Mouse (Mus musculus) kidney, postnatal 36 days (tissue): Measurements from ENCODE around the gene Dram1.
A peak's percentile ranks its signal among the peaks of the same experiment; 100 is the strongest.

Experiments used
- DNase-seq, 2 experiments: peaks; one replicate each; pipeline ENCODE4 v3.0.0; 2021 to 2022; ENCODE audit warnings: mixed read lengths in 2 of 2

The Dram1 gene

DNA sequence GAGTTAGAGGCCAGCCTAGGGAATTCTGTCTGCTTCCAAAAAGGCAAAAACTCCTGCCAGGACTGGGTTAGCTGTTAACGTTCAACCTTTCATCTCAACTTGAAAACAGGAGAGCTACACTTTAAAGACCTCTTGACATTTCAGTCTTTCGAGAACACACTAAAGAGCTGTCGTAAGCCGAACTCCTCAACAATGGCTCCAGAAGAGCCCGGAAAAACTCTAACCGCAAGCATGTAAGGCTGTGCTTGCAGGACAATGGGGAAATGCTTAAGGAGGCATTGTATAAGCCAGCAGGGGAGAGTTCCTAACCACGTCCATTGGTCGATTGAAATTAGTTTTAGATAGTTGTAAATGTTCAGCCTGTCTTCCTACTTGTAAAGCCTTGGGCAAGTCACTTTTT is 29.1 kb downstream of the Dram1 start:
- DNase-seq: no peak

GRCm38 (mm10) chr10:88346454-88347245 is 32.2 kb downstream of the Dram1 start:
- DNase-seq: peak in 1 of 2 experiments; percentile 18

DNA sequence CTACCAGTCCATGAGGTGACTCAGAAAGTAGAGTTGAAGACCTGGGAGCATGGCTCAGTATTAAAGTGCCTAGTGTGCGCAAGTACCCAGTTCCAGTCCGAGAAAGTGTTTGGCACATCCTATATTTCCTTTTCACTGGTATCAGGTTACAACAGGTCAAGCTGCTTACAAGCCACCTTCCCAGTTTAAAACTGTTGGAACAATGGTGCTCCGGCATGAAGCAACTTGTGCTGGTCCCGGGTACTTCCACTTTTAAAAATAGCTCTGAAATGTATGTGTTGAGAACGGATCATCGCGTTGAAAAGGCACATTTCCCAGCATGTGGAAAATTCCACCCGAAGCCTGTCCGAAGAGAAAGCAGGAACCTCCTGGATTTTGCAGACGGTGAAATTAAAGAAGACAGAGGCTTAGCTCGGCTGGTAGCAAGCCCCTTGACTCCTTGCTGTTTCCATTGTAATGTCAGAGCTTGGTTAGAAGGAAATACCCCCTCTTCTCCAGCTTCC is 32.9 kb downstream of the Dram1 start:
- DNase-seq: no peak

- DNase-seq: no peak
Observed at GRCm38 (mm10) chr10:88341368-88341767, 37.5 kb downstream of the Dram1 start.

DNA sequence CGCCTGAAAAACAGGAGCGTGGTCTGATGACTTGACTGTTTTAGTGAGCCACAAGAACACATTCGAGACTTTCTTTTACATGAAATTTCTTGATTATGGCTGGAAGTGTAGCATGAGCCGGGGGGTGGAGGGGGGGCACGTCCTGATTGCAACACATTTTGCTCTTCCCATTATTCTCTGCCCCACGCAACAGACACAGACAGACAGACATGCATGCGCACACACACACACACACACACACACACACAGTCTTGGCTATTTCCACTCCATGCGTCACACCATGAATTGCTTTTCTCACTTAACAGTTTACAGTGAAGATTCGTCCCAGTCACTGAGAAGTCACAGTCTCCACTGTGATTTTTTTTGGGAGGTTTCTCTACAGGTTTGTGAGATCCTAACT is 38.2 kb downstream of the Dram1 start:
- no peak for DNase-seq

DNA sequence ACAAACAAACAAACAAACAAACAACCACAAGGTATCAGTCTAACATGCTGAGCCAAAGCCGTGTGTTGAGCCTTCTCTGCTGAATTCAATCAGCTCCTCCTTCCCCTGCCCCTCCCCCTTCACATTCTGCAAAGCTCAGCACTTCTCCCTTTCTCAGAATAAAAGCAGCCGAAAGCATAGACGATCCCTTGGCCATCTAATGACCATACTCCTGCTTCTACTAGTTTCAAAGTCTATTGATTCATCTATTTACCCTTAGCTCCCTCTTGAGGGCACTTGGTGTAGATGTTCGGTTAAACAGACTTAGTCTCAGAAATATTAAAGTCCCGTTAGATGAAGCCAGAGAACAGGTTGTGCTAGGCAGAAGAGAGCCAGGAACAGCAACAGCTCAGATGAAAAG is 48.2 kb downstream of the Dram1 start:
- DNase-seq: peak; percentile 30 to 38

- DNase-seq: no peak
Observed at GRCm38 (mm10) chr10:88328056-88328450, 50.8 kb downstream of the Dram1 start.

DNA sequence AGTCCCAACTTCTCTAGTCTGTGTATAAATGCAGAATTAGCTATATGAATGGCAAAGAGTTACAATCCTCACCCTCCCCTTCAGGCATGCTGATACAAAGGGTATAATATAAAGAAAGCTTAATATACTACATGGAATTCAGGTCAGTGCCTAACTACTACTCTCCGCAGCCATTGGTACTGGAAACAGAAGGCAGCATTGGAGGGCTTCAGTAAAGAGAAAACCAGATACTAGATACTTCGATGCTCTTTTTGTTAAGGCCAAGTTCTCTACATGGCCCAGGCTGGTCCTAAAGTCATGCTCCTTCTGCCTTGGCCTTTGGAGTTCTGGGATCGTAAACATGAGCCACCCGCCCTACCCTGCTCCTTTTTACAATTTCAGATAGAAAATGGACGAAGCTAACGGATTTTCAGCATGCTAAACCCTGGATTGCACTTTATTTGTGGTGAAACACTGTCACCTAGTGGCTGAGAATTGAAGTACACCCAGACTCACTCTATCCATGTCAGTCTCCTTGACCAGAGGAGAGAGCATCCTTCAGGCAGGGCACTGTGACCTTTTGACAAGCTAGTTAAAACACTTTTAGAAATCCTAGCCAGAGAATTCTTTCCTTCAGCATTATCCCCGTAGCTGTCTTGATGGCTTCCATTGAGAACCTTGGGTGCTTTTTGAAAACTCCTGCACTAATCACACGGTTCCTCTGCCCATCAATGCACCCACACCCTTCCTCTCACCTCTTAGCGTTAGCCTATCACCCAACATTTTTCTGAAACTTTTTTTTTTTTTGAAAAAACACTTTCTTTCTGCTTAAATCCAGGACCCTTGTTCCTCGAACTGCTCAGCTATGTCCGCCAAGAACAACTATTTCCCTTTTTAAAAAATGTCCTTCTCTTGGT is 51.5 kb downstream of the Dram1 start:
- peak; percentile 61 to 82 for DNase-seq

DNA sequence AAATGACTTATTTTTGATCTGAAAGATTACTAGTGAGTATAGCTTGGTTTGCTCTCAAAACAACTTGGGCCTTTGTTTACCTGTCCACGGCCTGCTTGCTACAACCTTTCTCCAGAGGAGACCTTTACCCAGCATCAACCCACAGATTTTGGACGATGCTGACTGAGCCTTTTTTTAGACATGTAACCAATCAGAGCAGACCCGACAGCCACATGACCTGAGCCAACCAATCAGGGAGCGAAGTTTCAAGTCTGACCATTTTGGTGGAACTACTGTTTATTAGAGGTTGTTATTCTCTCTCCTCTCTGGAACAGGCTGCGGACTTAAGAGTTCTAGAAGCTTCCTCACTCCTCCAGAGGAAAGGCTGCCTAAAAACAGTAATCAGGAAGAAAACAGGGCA is 57.1 kb downstream of the Dram1 start:
- DNase-seq: no peak

- DNase-seq: no peak
Observed at GRCm38 (mm10) chr10:88320714-88321416, 58.0 kb downstream of the Dram1 start.

GRCm38 (mm10) chr10:88318179-88318578 is 60.7 kb downstream of the Dram1 start:
- DNase-seq: no peak

- DNase-seq: no peak
Observed at GRCm38 (mm10) chr10:88317151-88317550, 61.7 kb downstream of the Dram1 start.

DNA sequence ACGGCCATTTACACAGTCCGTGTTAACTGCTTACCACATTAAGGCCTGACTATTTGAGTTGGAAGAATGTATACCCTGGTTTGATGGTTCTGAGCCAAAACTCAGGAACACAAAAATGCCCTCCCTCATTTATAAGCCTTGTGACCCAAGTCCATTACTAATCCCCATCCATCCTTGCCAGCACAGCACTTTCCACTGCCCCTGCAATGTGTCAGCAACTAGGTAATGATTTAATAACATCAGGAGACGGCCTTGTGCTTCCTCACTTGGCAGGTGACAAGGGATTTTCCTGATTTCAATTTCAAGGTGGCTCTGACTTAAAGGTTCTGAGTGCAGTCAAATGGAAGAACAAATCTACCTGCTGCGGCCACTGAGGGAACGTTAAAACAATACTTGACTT is 64.0 kb downstream of the Dram1 start:
- peak; percentile 47 to 68 for DNase-seq

- no peak for DNase-seq
Observed at GRCm38 (mm10) chr10:88309851-88310250, 69.0 kb downstream of the Dram1 start.

DNA sequence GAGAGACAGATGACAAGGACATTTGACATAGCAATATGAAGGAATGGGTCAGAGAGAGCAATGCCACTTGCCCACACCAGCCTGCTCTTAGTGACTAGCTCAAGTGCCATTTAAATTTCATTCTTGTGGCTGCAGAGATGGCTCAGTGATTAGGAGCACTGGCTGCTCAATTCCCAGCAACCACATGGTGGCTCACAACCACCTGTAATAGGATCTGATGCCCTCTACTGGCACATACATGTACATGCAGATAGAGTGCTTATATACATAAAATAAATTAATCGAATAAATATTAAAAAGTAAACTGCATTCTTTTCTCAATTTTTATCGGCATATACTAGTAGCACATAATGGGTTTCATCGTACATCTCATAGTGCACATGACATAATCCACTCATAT is 72.6 kb downstream of the Dram1 start:
- DNase-seq: no peak

DNA sequence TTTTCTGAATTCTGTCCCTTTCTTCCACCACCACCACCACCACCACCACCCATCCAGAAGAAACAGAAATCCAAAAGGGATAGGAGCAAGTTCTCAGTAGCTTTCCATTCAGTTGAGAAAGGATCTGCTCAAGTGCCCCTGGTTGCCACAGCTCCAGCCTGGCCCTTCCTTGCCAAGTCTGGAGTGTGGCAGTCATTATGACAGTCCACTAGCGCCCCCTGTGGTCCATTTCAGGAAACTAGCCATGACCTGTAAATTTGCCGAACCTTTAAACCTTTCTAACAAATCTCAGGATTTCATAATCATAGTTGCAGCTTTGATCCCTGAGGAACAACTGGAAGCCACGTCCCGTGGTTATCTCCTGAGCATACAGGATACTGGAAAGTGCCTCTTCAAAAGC is 74.6 kb downstream of the Dram1 start:
- DNase-seq: peak; percentile 71 to 88

DNA sequence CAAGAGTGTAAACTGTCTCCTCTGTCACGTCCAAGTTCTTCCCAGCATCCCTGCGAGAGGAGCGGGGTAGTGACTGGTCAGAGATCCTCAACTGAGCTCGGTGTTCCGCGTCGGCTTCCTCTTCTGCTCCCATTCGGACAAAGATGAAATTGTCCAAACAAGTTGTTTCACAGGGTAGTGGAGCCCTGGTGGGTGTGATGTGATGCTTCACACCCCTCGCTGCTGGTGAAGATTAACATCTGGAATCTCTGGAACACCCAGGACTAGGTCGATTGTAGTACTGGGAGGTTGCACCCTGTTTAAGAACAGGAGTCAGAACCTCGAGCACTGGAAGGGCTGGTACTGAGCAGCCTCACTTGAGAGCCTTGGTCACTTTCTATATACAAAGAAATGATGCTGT is 75.8 kb downstream of the Dram1 start:
- DNase-seq: no peak

GRCm38 (mm10) chr10:88301802-88302470 is 76.9 kb downstream of the Dram1 start:
- no peak for DNase-seq

DNA sequence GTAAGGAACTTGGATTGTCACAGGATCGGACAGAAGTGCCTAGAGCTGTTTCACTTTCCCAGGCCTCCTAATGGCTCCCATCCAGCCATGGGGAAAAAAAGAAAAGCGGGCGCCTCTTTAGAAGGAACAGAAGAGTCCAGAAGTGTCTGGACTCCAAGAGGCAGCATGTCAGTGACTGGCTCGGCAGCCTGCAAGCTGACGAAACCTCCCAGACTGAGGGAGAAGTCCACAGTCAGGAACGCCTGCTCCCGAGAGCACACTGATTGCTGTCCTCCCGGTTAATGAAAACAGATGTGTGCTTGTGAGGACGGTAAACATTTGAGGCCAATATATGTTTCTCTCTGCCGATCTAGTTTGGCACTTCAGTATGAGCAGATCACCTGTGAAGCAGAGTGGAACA is 81.9 kb downstream of the Dram1 start:
- DNase-seq: peak in 1 of 2 experiments; percentile 5

DNA sequence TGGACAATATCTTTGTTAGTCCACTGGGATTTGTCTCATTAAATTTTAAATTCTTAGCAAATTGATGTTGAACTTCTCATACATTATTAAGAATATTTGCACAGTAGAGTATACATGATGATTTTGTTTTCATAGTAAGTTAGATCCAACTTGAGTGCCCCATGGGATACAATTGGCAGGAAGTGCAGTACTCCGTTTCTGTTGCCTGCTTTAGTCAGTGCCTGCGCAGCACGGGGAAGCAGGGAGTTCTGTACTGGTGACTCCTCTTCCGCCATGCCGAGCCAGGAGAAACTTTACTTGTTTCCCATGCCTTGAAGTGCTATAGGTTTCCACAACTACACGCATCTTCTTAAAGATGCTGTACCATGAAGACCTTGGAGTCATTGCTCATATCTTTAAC is 83.8 kb downstream of the Dram1 start:
- no peak for DNase-seq

GRCm38 (mm10) chr10:88288061-88288460 is 90.8 kb downstream of the Dram1 start:
- no peak for DNase-seq

GRCm38 (mm10) chr10:88287261-88287660 is 91.6 kb downstream of the Dram1 start:
- no peak for DNase-seq
